Comparison of ENCODE assay signal across 9 mouse cellular contexts in genomic region chr6:99378997-99379710, GRCm38 (mm10).
DNase-seq lines count a peak whose midpoint lies in the region; ATAC-seq and TF ChIP-seq lines count a peak whose summit lies in the region.
"Had no signal": no experiment of that assay in that cellular context is flagged by ENCODE, and none has a peak within 500 bp of the region (broad histone marks: within the 10 kb centered on the region; RNA-seq: fewer than 3 reads in every experiment).

No protein-coding gene starts in this region.

- 63% methylated on average over 7 of the region's 7 CpGs for WGBS in intestine, embryonic 14.5 days
- 63% methylated on average over 7 of the region's 7 CpGs for WGBS in intestine, postnatal 0 days
- 70% methylated on average over 7 of the region's 7 CpGs for WGBS in embryonic facial prominence, embryonic 10.5 days
- 68% methylated on average over 7 of the region's 7 CpGs for WGBS in kidney, adult 2 months
- WGBS in forebrain, embryonic 11.5 days: 79% methylated on average over 7 of the region's 7 CpGs

- TF ChIP-seq CTCF in intestine, postnatal 0 days (IDR thresholded peaks at IDR 0.05; ENCODE audit: low read depth): no peak
- TF ChIP-seq CTCF in kidney, adult 2 months (conservative IDR thresholded peaks at IDR 0.05; ENCODE audit: insufficient read depth, insufficient read length, low read depth, low read length): no peak

- DNase-seq in intestine, embryonic 14.5 days (ENCODE audit: low spot score): no peak
- peak; percentile 29 for DNase-seq in embryonic facial prominence, embryonic 10.5 days (ENCODE audit: low spot score)
- DNase-seq in kidney, adult 2 months: peak; percentile 76
- DNase-seq in lung, postnatal 36 days: peak; percentile 76
- DNase-seq in thymus, postnatal 25 days: no peak
- no peak for DNase-seq in cerebellum, postnatal 4 days (ENCODE audit: low spot score in 2 of 2)
- no peak for DNase-seq in forebrain, embryonic 11.5 days (ENCODE audit: low spot score)

- no peak for ATAC-seq in intestine, embryonic 14.5 days (replicated peaks; ENCODE audit: low FRiP score, low TSS enrichment, low read depth)
- ATAC-seq in intestine, postnatal 0 days: no peak
- no peak for ATAC-seq in forebrain, embryonic 11.5 days (replicated peaks; ENCODE audit: low FRiP score)

- no peak overlapping the region for H3K9ac ChIP-seq in intestine, embryonic 14.5 days (ENCODE audit: low read length)
- H3K9ac ChIP-seq in intestine, postnatal 0 days (ENCODE audit: low read depth, low read length): no peak overlapping the region
- no peak overlapping the region for H3K9ac ChIP-seq in forebrain, embryonic 11.5 days (ENCODE audit: low read length)
- H3K9ac ChIP-seq: embryonic facial prominence, embryonic 12.5 days had no signal

- H3K4me1 ChIP-seq in intestine, embryonic 14.5 days (replicated peaks; ENCODE audit: control insufficient read depth, insufficient read depth, low read length): peaks cover 40% of the 10 kb centered on the region
- H3K4me1 ChIP-seq in intestine, postnatal 0 days (replicated peaks; ENCODE audit: control insufficient read depth, insufficient read depth, low read length): no peaks in the 10 kb centered on the region
- peaks cover 60% of the 10 kb centered on the region for H3K4me1 ChIP-seq in embryonic facial prominence, embryonic 10.5 days
- H3K4me1 ChIP-seq in kidney, adult 2 months (ENCODE audit: control insufficient read depth, insufficient read depth, low read length): no peaks in the 10 kb centered on the region
- H3K4me1 ChIP-seq in forebrain, embryonic 11.5 days (replicated peaks; ENCODE audit: control insufficient read depth, insufficient read depth, low read length): peaks cover 2% of the 10 kb centered on the region; the same call in 1 of the 2 replicates

- H3K27me3 ChIP-seq in intestine, embryonic 14.5 days (replicated peaks; ENCODE audit: control insufficient read depth, insufficient read depth, low read length): no peaks in the 10 kb centered on the region
- H3K27me3 ChIP-seq in intestine, postnatal 0 days (replicated peaks; ENCODE audit: control insufficient read depth, insufficient read depth, low read length): no peaks in the 10 kb centered on the region
- H3K27me3 ChIP-seq in embryonic facial prominence, embryonic 10.5 days (replicated peaks; ENCODE audit: low read depth, poor library complexity, severe bottlenecking): no peaks in the 10 kb centered on the region
- H3K27me3 ChIP-seq in kidney, adult 2 months (replicated peaks; ENCODE audit: control insufficient read depth, insufficient read depth, low read length): no peaks in the 10 kb centered on the region
- H3K27me3 ChIP-seq in forebrain, embryonic 11.5 days (ENCODE audit: control insufficient read depth, insufficient read depth, low read length): no peaks in the 10 kb centered on the region
- H3K27me3 ChIP-seq: embryonic facial prominence, embryonic 12.5 days had no signal

- no peak overlapping the region for H3K4me2 ChIP-seq in intestine, embryonic 14.5 days (ENCODE audit: low read length)
- no peak overlapping the region for H3K4me2 ChIP-seq in intestine, postnatal 0 days (replicated peaks; ENCODE audit: low read depth)
- no peak overlapping the region for H3K4me2 ChIP-seq in forebrain, embryonic 11.5 days (ENCODE audit: low read depth, low read length, severe bottlenecking)
- H3K4me2 ChIP-seq: embryonic facial prominence, embryonic 12.5 days had no signal

- H3K36me3 ChIP-seq in intestine, embryonic 14.5 days (ENCODE audit: control insufficient read depth, insufficient read depth, low read length): no peaks in the 10 kb centered on the region
- H3K36me3 ChIP-seq in intestine, postnatal 0 days (ENCODE audit: control insufficient read depth, insufficient read depth): no peaks in the 10 kb centered on the region
- peaks cover 4% of the 10 kb centered on the region; the same call in 1 of the 2 replicates for H3K36me3 ChIP-seq in embryonic facial prominence, embryonic 10.5 days (replicated peaks)
- H3K36me3 ChIP-seq in kidney, adult 2 months (ENCODE audit: control insufficient read depth, insufficient read depth, low read length): no peaks in the 10 kb centered on the region
- H3K36me3 ChIP-seq in forebrain, embryonic 11.5 days (ENCODE audit: control insufficient read depth, insufficient read depth, low read length): no peaks in the 10 kb centered on the region
- H3K36me3 ChIP-seq: embryonic facial prominence, embryonic 12.5 days had no signal

- H3K4me3 ChIP-seq in intestine, embryonic 14.5 days (ENCODE audit: low read depth, low read length): no peak overlapping the region
- H3K4me3 ChIP-seq in intestine, postnatal 0 days (ENCODE audit: low read depth, low read length): no peak overlapping the region
- H3K4me3 ChIP-seq in embryonic facial prominence, embryonic 10.5 days: no peak overlapping the region
- H3K4me3 ChIP-seq in kidney, adult 2 months (ENCODE audit: insufficient read depth, low read depth, low read length): no peak overlapping the region
- H3K4me3 ChIP-seq in forebrain, embryonic 11.5 days (ENCODE audit: low read depth, low read length): no peak overlapping the region
- H3K4me3 ChIP-seq: embryonic facial prominence, embryonic 12.5 days had no signal

- no peak for TF ChIP-seq POLR2A in kidney, adult 2 months (IDR thresholded peaks at IDR 0.05; ENCODE audit: low read depth, low read length)

- 0 out of 2 replicates have a peak overlapping the region, but pooled peaks have one; percentile 16 for H3K27ac ChIP-seq in intestine, embryonic 14.5 days (ENCODE audit: low read depth)
- no peak overlapping the region for H3K27ac ChIP-seq in intestine, postnatal 0 days (ENCODE audit: low read depth, low read length)
- H3K27ac ChIP-seq in embryonic facial prominence, embryonic 10.5 days (replicated peaks): no peak overlapping the region
- H3K27ac ChIP-seq in kidney, adult 2 months (ENCODE audit: insufficient read depth, low read depth, low read length): no peak overlapping the region
- no peak overlapping the region for H3K27ac ChIP-seq in forebrain, embryonic 11.5 days (ENCODE audit: low read depth, low read length)
- H3K27ac ChIP-seq: embryonic facial prominence, embryonic 12.5 days had no signal

- no peaks in the 10 kb centered on the region for H3K9me3 ChIP-seq in intestine, embryonic 14.5 days (ENCODE audit: control insufficient read depth, low read length)
- H3K9me3 ChIP-seq in intestine, postnatal 0 days (ENCODE audit: control insufficient read depth): no peaks in the 10 kb centered on the region
- no peaks in the 10 kb centered on the region for H3K9me3 ChIP-seq in embryonic facial prominence, embryonic 10.5 days
- H3K9me3 ChIP-seq in forebrain, embryonic 11.5 days (ENCODE audit: control insufficient read depth, low read length): no peaks in the 10 kb centered on the region
- H3K9me3 ChIP-seq: embryonic facial prominence, embryonic 12.5 days had no signal

Comparison
In these comparisons a context has a peak if more than half of its experiments do, and no peak if none do; other contexts are left out.
1. DNase-seq: peak in embryonic facial prominence, embryonic 10.5 days (single experiment), kidney, adult 2 months (single experiment) and lung, postnatal 36 days (single experiment); none in intestine, embryonic 14.5 days (single experiment), thymus, postnatal 25 days (single experiment), cerebellum, postnatal 4 days (0 of 2) and forebrain, embryonic 11.5 days (single experiment).